Comparison of ENCODE assay signal across 8 mouse cellular contexts in the genomic region with DNA sequence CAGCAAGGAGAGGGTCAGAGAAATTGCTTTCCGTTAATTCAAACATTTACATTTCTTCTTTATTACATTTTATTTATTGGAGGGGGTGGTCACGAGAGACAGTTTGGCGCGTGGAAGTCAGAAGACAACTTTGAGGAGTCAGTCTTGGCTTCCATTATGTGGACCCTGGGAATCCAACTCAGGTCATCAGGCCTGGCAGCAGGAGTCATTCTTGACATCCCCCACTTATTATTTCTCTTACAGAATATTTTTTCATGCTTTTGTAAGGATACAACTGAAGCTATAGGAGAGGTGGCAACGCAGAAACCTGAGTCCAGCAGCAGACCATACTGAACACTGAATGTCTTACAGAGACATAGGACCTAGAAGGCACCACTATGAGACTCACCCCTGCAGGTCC. TPM values are rescaled to one million over a fixed set of nuclear protein-coding genes. Genes with fewer than 3 reads are reported as not detected.
DNase-seq lines count a peak whose midpoint lies in the region; ATAC-seq and TF ChIP-seq lines count a peak whose summit lies in the region.

No protein-coding gene starts in this region.

- DNase-seq in heart, postnatal 14 days: no peak
- DNase-seq in testis, postnatal 14 days (ENCODE audit: low spot score): no peak
- DNase-seq in liver, embryonic 14.5 days (ENCODE audit: low read depth in 3 of 3, low spot score in 3 of 3): no peak
- no peak for DNase-seq in T-cell, adult 2 months (ENCODE audit: low spot score)
- no peak for DNase-seq in kidney, adult 2 months
- DNase-seq in adrenal gland, postnatal 14 days: no peak

- no peaks in the 10 kb centered on the region for H3K36me3 ChIP-seq in heart, embryonic 14.5 days (ENCODE audit: control insufficient read depth, insufficient read depth, low read length)
- no peaks in the 10 kb centered on the region for H3K36me3 ChIP-seq in testis, adult 2 months (ENCODE audit: control insufficient read depth, insufficient read depth, low read length)
- no peaks in the 10 kb centered on the region for H3K36me3 ChIP-seq in liver, embryonic 14.5 days (replicated peaks; ENCODE audit: control insufficient read depth, insufficient read depth, low read depth)
- no peaks in the 10 kb centered on the region for H3K36me3 ChIP-seq in kidney, adult 2 months (ENCODE audit: control insufficient read depth, insufficient read depth, low read length)

- TF ChIP-seq POLR2A in testis, adult 2 months (IDR thresholded peaks at IDR 0.05; ENCODE audit: control insufficient read depth, low read depth, low read length): no peak
- TF ChIP-seq POLR2A in kidney, adult 2 months (IDR thresholded peaks at IDR 0.05; ENCODE audit: low read depth, low read length): no peak

- no peak for TF ChIP-seq EP300 in liver, embryonic 14.5 days (IDR thresholded peaks at IDR 0.05; ENCODE audit: low read depth)

- no peak for TF ChIP-seq CTCF in testis, adult 2 months (IDR thresholded peaks at IDR 0.05; ENCODE audit: control insufficient read depth, insufficient read depth, insufficient replicate concordance, low read depth, low read length)
- no peak for TF ChIP-seq CTCF in liver, embryonic 14.5 days (IDR thresholded peaks at IDR 0.05; ENCODE audit: low read depth)
- no peak for TF ChIP-seq CTCF in kidney, adult 2 months (conservative IDR thresholded peaks at IDR 0.05; ENCODE audit: insufficient read depth, insufficient read length, low read depth, low read length)

- no peak for ATAC-seq in heart, embryonic 14.5 days (ENCODE audit: insufficient number of reproducible peaks, insufficient read depth, low FRiP score, low read depth)
- no peak for ATAC-seq in liver, embryonic 14.5 days (ENCODE audit: insufficient read depth)

- H3K27me3 ChIP-seq in heart, embryonic 14.5 days (ENCODE audit: control insufficient read depth, insufficient read depth, low read length): no peaks in the 10 kb centered on the region
- H3K27me3 ChIP-seq in testis, adult 2 months (ENCODE audit: control insufficient read depth, insufficient read depth, low read length): no peaks in the 10 kb centered on the region; the same call in 1 of the 2 replicates
- H3K27me3 ChIP-seq in liver, embryonic 14.5 days (ENCODE audit: control insufficient read depth, insufficient read depth, low read length): no peaks in the 10 kb centered on the region
- H3K27me3 ChIP-seq in kidney, adult 2 months (replicated peaks; ENCODE audit: control insufficient read depth, insufficient read depth, low read length): no peaks in the 10 kb centered on the region

- peak overlapping the region; percentile 97 for H3K4me2 ChIP-seq in heart, embryonic 14.5 days (ENCODE audit: low read length)
- peak overlapping the region; percentile 99 for H3K4me2 ChIP-seq in liver, embryonic 14.5 days (ENCODE audit: low read depth)

- no peak overlapping the region; the same call in 1 of the 2 replicates for H3K9ac ChIP-seq in heart, embryonic 14.5 days (ENCODE audit: low read length)
- H3K9ac ChIP-seq in liver, embryonic 14.5 days (replicated peaks): no peak overlapping the region

- H3K27ac ChIP-seq in heart, embryonic 14.5 days (replicated peaks in 1 of 2; ENCODE audit: control insufficient read depth in 1 of 2, insufficient read depth in 1 of 2, low read depth in 2 of 2, low read length in 2 of 2): 0 out of 4 replicates have a peak overlapping the region, but pooled peaks of 1 of the 2 experiments have one; percentile 71
- H3K27ac ChIP-seq in testis, adult 2 months (ENCODE audit: control insufficient read depth, insufficient read depth, low read depth, low read length): 0 out of 2 replicates have a peak overlapping the region, but pooled peaks have one; percentile 33
- H3K27ac ChIP-seq in liver, embryonic 14.5 days: no peak overlapping the region
- H3K27ac ChIP-seq in kidney, adult 2 months (ENCODE audit: insufficient read depth, low read depth, low read length): no peak overlapping the region

- WGBS in heart, embryonic 14.5 days: 76% methylated on average over 5 of the region's 5 CpGs
- WGBS in liver, embryonic 14.5 days (ENCODE audit: insufficient replicate concordance): 65% methylated on average over 5 of the region's 5 CpGs
- WGBS in kidney, adult 2 months: 65% methylated on average over 5 of the region's 5 CpGs

- H3K4me1 ChIP-seq in heart, embryonic 14.5 days (ENCODE audit: control insufficient read depth in 2 of 2, insufficient read depth in 2 of 2, low read length in 2 of 2): peaks cover 8 to 12% of the 10 kb centered on the region in 2 experiments
- H3K4me1 ChIP-seq in testis, adult 2 months (ENCODE audit: control insufficient read depth, insufficient read depth, low read length): peaks cover 18% of the 10 kb centered on the region
- H3K4me1 ChIP-seq in liver, embryonic 14.5 days (replicated peaks; ENCODE audit: control insufficient read depth in 2 of 2, insufficient read depth in 2 of 2, low read length in 1 of 2): peaks cover 18 to 36% of the 10 kb centered on the region in 2 experiments
- no peaks in the 10 kb centered on the region; the same call in 1 of the 2 replicates for H3K4me1 ChIP-seq in kidney, adult 2 months (ENCODE audit: control insufficient read depth, insufficient read depth, low read length)

- H3K9me3 ChIP-seq in heart, embryonic 14.5 days (ENCODE audit: control insufficient read depth, low read length): no peaks in the 10 kb centered on the region
- no peaks in the 10 kb centered on the region for H3K9me3 ChIP-seq in liver, embryonic 14.5 days (ENCODE audit: control insufficient read depth, low read length)

- intact Hi-C loops in heart, postnatal 14 days (cut with DNase I): loop anchor here (5.0 kb wide), 2 partner anchors 43 to 87 kb away; no protein-coding TSS in a partner anchor

- H3K4me3 ChIP-seq in heart, embryonic 14.5 days (ENCODE audit: control insufficient read depth in 1 of 2, insufficient read depth in 1 of 2, low read depth in 1 of 2, low read length in 2 of 2): peak overlapping the region in 1 of 2 experiments; percentile 78; a peak in 2 of 4 replicates
- H3K4me3 ChIP-seq in testis, adult 2 months (ENCODE audit: control insufficient read depth, low read depth, low read length): no peak overlapping the region
- H3K4me3 ChIP-seq in liver, embryonic 14.5 days (ENCODE audit: insufficient read depth in 1 of 2, low read depth in 2 of 2, low read length in 2 of 2): no peak overlapping the region
- H3K4me3 ChIP-seq in kidney, adult 2 months (ENCODE audit: insufficient read depth, low read depth, low read length): no peak overlapping the region

RNA-seq across cellular contexts. Expression of gene Tbc1d8, which starts 0.7 kb away (rescaled TPM):
- polyA plus RNA-seq in heart, embryonic 14.5 days (2014; fragmentation: Nextera tagmentation; extraction: Ambion mirVana): 13.2 and 14.7 TPM in 2 replicates
- 1 to 10 TPM; 6.6 to 7.6 TPM for total RNA-seq in heart, postnatal 14 days (2021)
- 8.8 and 10.0 TPM in 2 replicates for polyA plus RNA-seq in testis, adult 2 months (2012; rRNA removed)
- polyA plus RNA-seq in liver, embryonic 14.5 days (2012; rRNA removed): 2.2 and 3.1 TPM in 2 replicates
- 2.5 and 2.9 TPM in 2 replicates for polyA plus RNA-seq in liver, embryonic 14.5 days (2014; fragmentation: Nextera tagmentation; extraction: Ambion mirVana)
- 5.1 and 5.2 TPM in 2 replicates for polyA plus RNA-seq in kidney, adult 2 months (2012; rRNA removed)
- total RNA-seq in adrenal gland, postnatal 14 days (2021): 9.3 and 10.6 TPM in 2 replicates

RNA-seq across cellular contexts. Expression of gene Cnot11, which starts 55.5 kb away (rescaled TPM):
- 21.9 and 23.6 TPM in 2 replicates for polyA plus RNA-seq in heart, embryonic 14.5 days (2014; fragmentation: Nextera tagmentation; extraction: Ambion mirVana)
- 10 to 100 TPM; 14.7 to 15.7 TPM for total RNA-seq in heart, postnatal 14 days (2021)
- polyA plus RNA-seq in testis, adult 2 months (2012; rRNA removed): 9.2 and 10.9 TPM in 2 replicates
- polyA plus RNA-seq in liver, embryonic 14.5 days (2012; rRNA removed): 7.1 and 8.0 TPM in 2 replicates
- polyA plus RNA-seq in liver, embryonic 14.5 days (2014; fragmentation: Nextera tagmentation; extraction: Ambion mirVana): 9.6 and 10.0 TPM in 2 replicates
- polyA plus RNA-seq in kidney, adult 2 months (2012; rRNA removed): 18.2 and 20.8 TPM in 2 replicates
- 17.4 and 20.4 TPM in 2 replicates for total RNA-seq in adrenal gland, postnatal 14 days (2021)
